Mouse (Mus musculus): ENCODE measurements around the gene Stk36. TPM values are rescaled to one million over a fixed set of nuclear protein-coding genes. Genes with fewer than 3 reads are reported as not detected.

The Stk36 gene
- polyA plus RNA-seq, 1 experiment from 2014 or later, result 14.5 TPM

- DNase-seq (ENCODE audit: low spot score) (peak; percentile 100), ATAC-seq (replicated peaks; ENCODE audit: insufficient number of reproducible peaks, low FRiP score, low TSS enrichment, low read depth) (peak; percentile 99)
- Histone ChIP-seq H3K27ac (replicated peaks; ENCODE audit: low read depth, low read length) (peak within 1 kb of the TSS; percentile 63), H3K4me3 (ENCODE audit: low read depth, low read length) (peak within 1 kb of the TSS; percentile 83), H3K9ac (replicated peaks; ENCODE audit: low read length) (peak within 1 kb of the TSS; percentile 78), H3K4me1 (ENCODE audit: control insufficient read depth, insufficient read depth, low read length) (no peaks in the 10 kb centered on the region), H3K27me3 (ENCODE audit: control insufficient read depth, insufficient read depth, low read length) (no peaks in the 10 kb centered on the region), H3K4me2 (ENCODE audit: low read depth, low read length) (peak within 1 kb of the TSS; percentile 74), H3K9me3 (replicated peaks; ENCODE audit: control insufficient read depth, low read length) (no peaks in the 10 kb centered on the region), H3K36me3 (replicated peaks; ENCODE audit: control insufficient read depth, insufficient read depth, low read depth, low read length) (no peaks in the 10 kb centered on the region)
- 0% methylated on average over 48 of the region's 48 CpGs for WGBS
Measured at GRCm38 (mm10) chr1:74587773-74588445, 13.3 kb upstream of the Stk36 start, which contains the start of the genes Zfp142 and Bcs1l. Gene Zfp142 (minus strand): TSS chr1:74588246. Gene Bcs1l (plus strand): TSS chr1:74588289.

- H3K4me2 ChIP-seq (ENCODE audit: low read depth, low read length), result no peak overlapping the region
- H3K9me3 ChIP-seq (replicated peaks; ENCODE audit: control insufficient read depth, low read length), result no peaks in the 10 kb centered on the region
- H3K27ac ChIP-seq (replicated peaks; ENCODE audit: low read depth, low read length), result no peak overlapping the region
- WGBS, result 89% methylated on average over 8 of the region's 8 CpGs
- H3K36me3 ChIP-seq (replicated peaks; ENCODE audit: control insufficient read depth, insufficient read depth, low read depth, low read length), result peaks cover 9% of the 10 kb centered on the region
- no peaks in the 10 kb centered on the region for H3K27me3 ChIP-seq (ENCODE audit: control insufficient read depth, insufficient read depth, low read length)
- DNase-seq (ENCODE audit: low spot score) (no peak), ATAC-seq (replicated peaks; ENCODE audit: insufficient number of reproducible peaks, low FRiP score, low TSS enrichment, low read depth) (no peak)
- H3K9ac ChIP-seq (replicated peaks; ENCODE audit: low read length), result no peak overlapping the region
- no peak overlapping the region for H3K4me3 ChIP-seq (ENCODE audit: low read depth, low read length)
- no peaks in the 10 kb centered on the region for H3K4me1 ChIP-seq (ENCODE audit: control insufficient read depth, insufficient read depth, low read length)
Measured at GRCm38 (mm10) chr1:74594434-74594833, 6.8 kb upstream of the Stk36 start.

DNA sequence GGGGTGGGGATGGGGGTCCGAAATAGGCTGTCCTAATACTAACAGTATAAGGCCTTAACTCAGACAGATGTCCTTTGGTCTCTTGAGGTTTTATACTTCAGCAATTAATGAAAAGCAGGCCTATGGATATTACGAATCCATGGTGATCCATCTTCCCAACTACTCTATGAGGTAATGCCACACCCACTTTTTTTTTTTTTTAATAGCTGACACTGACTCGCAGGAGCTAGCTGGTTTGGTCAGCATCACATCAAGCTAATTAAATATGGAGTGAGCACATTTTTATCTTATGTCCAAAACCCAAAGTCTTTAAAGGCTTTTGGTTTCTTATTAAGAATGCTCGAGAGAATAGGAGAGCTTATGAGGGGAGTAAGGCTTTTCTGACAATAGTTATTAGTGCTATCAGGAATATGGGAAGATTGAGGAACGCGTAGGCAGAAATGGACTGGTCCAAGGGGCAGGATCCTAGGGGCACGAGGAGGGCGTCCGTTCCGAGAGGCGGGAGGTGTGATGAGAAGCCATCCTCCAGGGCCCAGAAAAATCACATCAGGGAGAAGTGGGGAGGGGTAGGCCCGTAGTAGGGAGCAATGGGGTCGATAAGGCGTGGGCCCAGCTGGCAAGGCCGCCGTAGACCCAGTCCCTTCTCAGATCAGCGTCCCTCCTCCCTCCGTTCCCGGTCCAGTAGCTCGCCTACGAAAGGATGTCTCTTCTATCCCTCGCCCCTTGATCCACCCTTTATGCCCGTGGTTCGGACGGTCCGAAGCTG, 561 bp upstream of the Stk36 start:
- H3K4me2 ChIP-seq (ENCODE audit: low read depth, low read length), result peak overlapping the region; percentile 46
- H3K4me1 ChIP-seq (ENCODE audit: control insufficient read depth, insufficient read depth, low read length), result no peaks in the 10 kb centered on the region
- H3K4me3 ChIP-seq (ENCODE audit: low read depth, low read length), result peak overlapping the region; percentile 87
- no peak overlapping the region for H3K27ac ChIP-seq (replicated peaks; ENCODE audit: low read depth, low read length)
- no peaks in the 10 kb centered on the region; the same call in 1 of the 2 replicates for H3K36me3 ChIP-seq (replicated peaks; ENCODE audit: control insufficient read depth, insufficient read depth, low read depth, low read length)
- ATAC-seq (replicated peaks; ENCODE audit: insufficient number of reproducible peaks, low FRiP score, low TSS enrichment, low read depth) (peak; percentile 73), DNase-seq (ENCODE audit: low spot score) (no peak)
- no peaks in the 10 kb centered on the region for H3K9me3 ChIP-seq (replicated peaks; ENCODE audit: control insufficient read depth, low read length)
- H3K9ac ChIP-seq (replicated peaks; ENCODE audit: low read length), result peak overlapping the region; percentile 80
- 9% methylated on average over 23 of the region's 26 CpGs for WGBS
- H3K27me3 ChIP-seq (ENCODE audit: control insufficient read depth, insufficient read depth, low read length), result no peaks in the 10 kb centered on the region

DNA sequence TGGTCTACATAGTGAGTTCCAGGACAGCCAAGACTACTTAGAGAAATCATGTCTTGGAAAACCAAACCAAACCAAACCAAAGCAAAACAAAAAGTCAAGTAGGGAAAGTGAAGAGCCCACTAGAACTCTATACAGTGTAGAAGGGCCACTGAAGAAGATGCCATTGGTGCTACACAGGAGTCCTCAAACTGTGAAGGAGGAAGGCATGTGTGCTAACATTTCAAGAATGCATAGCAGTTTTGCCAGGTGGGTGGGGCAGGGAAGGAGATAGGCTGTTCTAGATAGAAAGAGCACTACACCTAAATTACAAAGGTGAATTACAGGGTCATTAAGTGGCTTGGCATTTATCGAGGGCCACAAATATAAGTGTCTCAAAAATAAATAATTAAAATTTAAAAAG, 22.9 kb downstream of the Stk36 start:
- Histone ChIP-seq H3K36me3 (replicated peaks; ENCODE audit: control insufficient read depth, insufficient read depth, low read depth, low read length) (no peaks in the 10 kb centered on the region), H3K4me3 (ENCODE audit: low read depth, low read length) (no peak overlapping the region), H3K9me3 (replicated peaks; ENCODE audit: control insufficient read depth, low read length) (no peaks in the 10 kb centered on the region), H3K27me3 (ENCODE audit: control insufficient read depth, insufficient read depth, low read length) (no peaks in the 10 kb centered on the region), H3K4me2 (ENCODE audit: low read depth, low read length) (no peak overlapping the region), H3K27ac (replicated peaks; ENCODE audit: low read depth, low read length) (no peak overlapping the region), H3K4me1 (ENCODE audit: control insufficient read depth, insufficient read depth, low read length) (no peaks in the 10 kb centered on the region), H3K9ac (replicated peaks; ENCODE audit: low read length) (no peak overlapping the region)
- ATAC-seq (replicated peaks; ENCODE audit: insufficient number of reproducible peaks, low FRiP score, low TSS enrichment, low read depth) (no peak), DNase-seq (ENCODE audit: low spot score) (no peak)
- WGBS, result 88% methylated on average over 1 of the region's 1 CpGs

DNA sequence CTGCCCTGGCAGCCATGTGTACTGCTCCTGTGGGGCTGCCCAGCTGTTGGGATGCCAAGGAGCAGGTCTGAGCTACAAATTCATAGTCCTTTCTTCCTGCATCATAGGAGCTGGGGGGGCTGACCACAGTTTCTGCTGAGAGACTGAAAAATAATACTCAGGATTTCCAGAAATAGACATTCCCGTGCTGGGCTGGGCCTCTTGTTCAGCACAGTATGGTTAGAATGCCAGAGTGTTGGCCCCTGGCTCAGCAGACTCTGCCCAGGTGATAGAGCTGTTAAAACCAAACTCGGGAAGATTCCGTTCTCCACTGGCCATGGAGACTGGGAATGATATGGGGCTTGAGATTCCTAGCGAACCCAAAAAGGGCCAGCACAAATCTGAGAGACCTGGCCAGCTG, 24.8 kb downstream of the Stk36 start:
- H3K27ac ChIP-seq (replicated peaks; ENCODE audit: low read depth, low read length), result no peak overlapping the region
- no peaks in the 10 kb centered on the region for H3K27me3 ChIP-seq (ENCODE audit: control insufficient read depth, insufficient read depth, low read length)
- ATAC-seq (replicated peaks; ENCODE audit: insufficient number of reproducible peaks, low FRiP score, low TSS enrichment, low read depth) (no peak), DNase-seq (ENCODE audit: low spot score) (no peak)
- H3K4me3 ChIP-seq (ENCODE audit: low read depth, low read length), result no peak overlapping the region
- H3K9ac ChIP-seq (replicated peaks; ENCODE audit: low read length), result no peak overlapping the region
- H3K36me3 ChIP-seq (replicated peaks; ENCODE audit: control insufficient read depth, insufficient read depth, low read depth, low read length), result no peaks in the 10 kb centered on the region
- H3K9me3 ChIP-seq (replicated peaks; ENCODE audit: control insufficient read depth, low read length), result no peaks in the 10 kb centered on the region
- no peaks in the 10 kb centered on the region for H3K4me1 ChIP-seq (ENCODE audit: control insufficient read depth, insufficient read depth, low read length)
- 84% methylated on average over 4 of the region's 4 CpGs for WGBS
- H3K4me2 ChIP-seq (ENCODE audit: low read depth, low read length), result no peak overlapping the region

GRCm38 (mm10) chr1:74628001-74628400, 26.8 kb downstream of the Stk36 start:
- H3K4me2 ChIP-seq (ENCODE audit: low read depth, low read length), result no peak overlapping the region
- H3K27me3 ChIP-seq (ENCODE audit: control insufficient read depth, insufficient read depth, low read length), result no peaks in the 10 kb centered on the region
- H3K4me1 ChIP-seq (ENCODE audit: control insufficient read depth, insufficient read depth, low read length), result no peaks in the 10 kb centered on the region
- no peak overlapping the region for H3K9ac ChIP-seq (replicated peaks; ENCODE audit: low read length)
- no peak for ATAC-seq (replicated peaks; ENCODE audit: insufficient number of reproducible peaks, low FRiP score, low TSS enrichment, low read depth)
- no peak overlapping the region for H3K27ac ChIP-seq (replicated peaks; ENCODE audit: low read depth, low read length)
- no peaks in the 10 kb centered on the region for H3K9me3 ChIP-seq (replicated peaks; ENCODE audit: control insufficient read depth, low read length)
- 35% methylated on average over 7 of the region's 7 CpGs for WGBS
- H3K36me3 ChIP-seq (replicated peaks; ENCODE audit: control insufficient read depth, insufficient read depth, low read depth, low read length), result no peaks in the 10 kb centered on the region
- H3K4me3 ChIP-seq (ENCODE audit: low read depth, low read length), result no peak overlapping the region
- no peak for DNase-seq (ENCODE audit: low spot score)

- Histone ChIP-seq H3K4me3 (ENCODE audit: low read depth, low read length) (no peak overlapping the region), H3K36me3 (replicated peaks; ENCODE audit: control insufficient read depth, insufficient read depth, low read depth, low read length) (no peaks in the 10 kb centered on the region), H3K4me2 (ENCODE audit: low read depth, low read length) (no peak overlapping the region), H3K4me1 (ENCODE audit: control insufficient read depth, insufficient read depth, low read length) (no peaks in the 10 kb centered on the region), H3K27ac (replicated peaks; ENCODE audit: low read depth, low read length) (no peak overlapping the region), H3K9ac (replicated peaks; ENCODE audit: low read length) (no peak overlapping the region), H3K27me3 (ENCODE audit: control insufficient read depth, insufficient read depth, low read length) (no peaks in the 10 kb centered on the region), H3K9me3 (replicated peaks; ENCODE audit: control insufficient read depth, low read length) (no peaks in the 10 kb centered on the region)
- WGBS, result 89% methylated on average over 4 of the region's 4 CpGs
- ATAC-seq (replicated peaks; ENCODE audit: insufficient number of reproducible peaks, low FRiP score, low TSS enrichment, low read depth) (no peak), DNase-seq (ENCODE audit: low spot score) (no peak)
Measured at GRCm38 (mm10) chr1:74632734-74633133, 31.5 kb downstream of the Stk36 start.

GRCm38 (mm10) chr1:74643524-74643923, 42.3 kb downstream of the Stk36 start:
- H3K36me3 ChIP-seq (replicated peaks; ENCODE audit: control insufficient read depth, insufficient read depth, low read depth, low read length), result no peaks in the 10 kb centered on the region
- DNase-seq (ENCODE audit: low spot score) (no peak), ATAC-seq (replicated peaks; ENCODE audit: insufficient number of reproducible peaks, low FRiP score, low TSS enrichment, low read depth) (no peak)
- H3K4me3 ChIP-seq (ENCODE audit: low read depth, low read length), result no peak overlapping the region
- H3K27ac ChIP-seq (replicated peaks; ENCODE audit: low read depth, low read length), result no peak overlapping the region
- H3K9ac ChIP-seq (replicated peaks; ENCODE audit: low read length), result no peak overlapping the region
- 71% methylated on average over 2 of the region's 2 CpGs for WGBS
- no peaks in the 10 kb centered on the region for H3K9me3 ChIP-seq (replicated peaks; ENCODE audit: control insufficient read depth, low read length)
- no peak overlapping the region for H3K4me2 ChIP-seq (ENCODE audit: low read depth, low read length)
- no peaks in the 10 kb centered on the region for H3K4me1 ChIP-seq (ENCODE audit: control insufficient read depth, insufficient read depth, low read length)
- H3K27me3 ChIP-seq (ENCODE audit: control insufficient read depth, insufficient read depth, low read length), result no peaks in the 10 kb centered on the region
